Mouse (Mus musculus) hindbrain, embryonic 10.5 days (tissue): ENCODE data around the gene Bcl6b. TPM values are rescaled to one million over a fixed set of nuclear protein-coding genes. Genes with fewer than 3 reads are reported as not detected.
A peak's percentile ranks its signal among the peaks of the same experiment; 100 is the strongest.

Experiments
- DNase-seq: peaks from one replicate; pipeline ENCODE4 v3.0.0-alpha.2; 2017; ENCODE audit warnings: low spot score
- H3K27ac ChIP-seq: fragments of 300-500 bp; sonication (generic); 2 replicates; pipeline ENCODE4 v1.5.1; 2016; ENCODE audit warnings: mild to moderate bottlenecking, moderate library complexity
- H3K27me3 ChIP-seq: fragments of 300-500 bp; sonication (generic); 2 replicates; pipeline ENCODE4 v1.6.1; 2016; ENCODE audit warnings: mild to moderate bottlenecking; ENCODE audit not compliant: poor library complexity, insufficient read depth, severe bottlenecking
- H3K36me3 ChIP-seq: fragments of 300-500 bp; sonication (generic); 2 replicates; pipeline ENCODE4 v1.6.1; 2016; ENCODE audit warnings: mild to moderate bottlenecking, moderate library complexity
- H3K4me1 ChIP-seq: fragments of 300-500 bp; sonication (generic); replicated peaks from 2 replicates; pipeline ENCODE4 v1.6.1; 2016; ENCODE audit warnings: mild to moderate bottlenecking
- H3K4me3 ChIP-seq: fragments of 300-500 bp; sonication (generic); 2 replicates; pipeline ENCODE4 v1.5.1; 2016; ENCODE audit warnings: mild to moderate bottlenecking, moderate library complexity
- H3K9me3 ChIP-seq: fragments of 300-500 bp; sonication (generic); 2 replicates; pipeline ENCODE4 v1.6.1; 2016; ENCODE audit warnings: mild to moderate bottlenecking, moderate library complexity
- WGBS: fragments of 180-500 bp; shearing (Covaris S2); methylation state at CpG from one replicate; pipeline ENCODE4 v1.1.7; 2016; 5-methylcytosine and 5-hydroxymethylcytosine counted together
- polyA plus RNA-seq: library from polyadenylated mRNA; unstranded; fragments of >200 nt; fragmentation: Nextera tagmentation; extraction: Ambion mirVana; gene quantifications from 2 replicates; pipeline ENCODE4 v1.2.1, GENCODE M21; 2016

Gene Bcl6b
- polyA plus RNA-seq, 1 experiment from 2014 or later: 5.6 TPM

DNA sequence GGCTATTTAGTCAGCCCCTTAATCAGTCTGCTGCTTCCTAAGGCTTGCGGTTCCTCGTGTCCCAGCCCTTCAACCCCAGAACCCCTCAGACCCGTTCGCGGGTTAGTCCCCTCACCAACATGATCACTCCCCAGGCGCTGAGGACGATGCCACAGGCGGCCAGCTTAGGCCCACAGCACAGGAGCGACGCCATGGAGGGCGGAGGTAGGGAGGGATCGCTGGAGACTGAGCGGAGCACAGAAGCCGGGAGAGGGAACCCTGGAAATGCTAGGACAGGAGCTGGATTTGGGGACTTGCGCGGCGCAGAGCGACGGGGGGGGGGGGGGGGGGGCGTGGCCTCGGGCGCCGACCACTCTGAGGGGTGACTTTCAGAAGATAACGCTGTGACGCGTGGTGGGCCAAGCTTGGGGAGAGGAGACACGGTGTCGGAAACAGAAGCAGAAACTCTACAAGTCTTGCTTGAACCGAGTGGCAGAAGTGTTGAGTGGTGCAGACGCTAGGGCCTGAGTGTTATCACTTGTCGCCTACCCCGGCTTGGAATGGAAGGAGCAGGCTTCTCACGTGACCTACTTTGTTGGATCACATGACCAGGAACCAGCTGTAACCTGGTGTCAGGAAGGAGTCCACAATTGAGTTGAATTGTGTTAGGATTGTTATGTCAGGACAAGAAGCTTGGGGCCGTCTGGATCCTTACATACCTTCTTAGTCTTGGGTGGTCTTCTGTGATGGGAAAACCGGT is 10.1 kb upstream of the Bcl6b start, which contains the start of the genes Gm21988 and Rnasek:
Gene Gm21988, minus strand, starts transcription at position 290 of the 739 bp plus-strand sequence.
Gene Rnasek, minus strand, starts transcription at position 302 of the 739 bp plus-strand sequence.
- Histone ChIP-seq H3K36me3 (peaks cover 16% of the 10 kb centered on the region), H3K4me1 (peaks cover 50% of the 10 kb centered on the region), H3K4me3 (peak within 1 kb of the TSS; percentile 98), H3K9me3 (no peaks in the 10 kb centered on the region), H3K27me3 (no peaks in the 10 kb centered on the region), H3K27ac (peak within 1 kb of the TSS; percentile 97)
- DNase-seq: peak; percentile 82
- 0% methylated on average over 35 of the region's 35 CpGs for WGBS

- Histone ChIP-seq H3K4me3 (peak overlapping the region; percentile 98), H3K4me1 (peaks cover 59% of the 10 kb centered on the region), H3K36me3 (peaks cover 24% of the 10 kb centered on the region), H3K27me3 (0 out of 2 replicates have a peak, but pooled peaks cover 3% of the 10 kb centered on the region), H3K9me3 (no peaks in the 10 kb centered on the region), H3K27ac (peak overlapping the region; percentile 97)
- DNase-seq: peak; percentile 24
- WGBS: 13% methylated on average over 23 of the region's 23 CpGs
These were observed 9.2 kb upstream of the Bcl6b start for GRCm38 (mm10) chr11:70238591-70239440.

- Histone ChIP-seq H3K27ac (peak within 1 kb of the TSS; percentile 97), H3K36me3 (peaks cover 24% of the 10 kb centered on the region), H3K4me1 (peaks cover 71% of the 10 kb centered on the region), H3K9me3 (no peaks in the 10 kb centered on the region), H3K27me3 (peaks cover 9% of the 10 kb centered on the region; the same call in 1 of the 2 replicates), H3K4me3 (peak within 1 kb of the TSS; percentile 98)
- under 1% methylated on average over 70 of the region's 70 CpGs for WGBS
- peak; percentile 97 for DNase-seq
These were observed 8.0 kb upstream of the Bcl6b start, which contains the start of gene 0610010K14Rik for GRCm38 (mm10) chr11:70237457-70238167. TSS of gene 0610010K14Rik (minus strand) at chr11:70237914.

DNA sequence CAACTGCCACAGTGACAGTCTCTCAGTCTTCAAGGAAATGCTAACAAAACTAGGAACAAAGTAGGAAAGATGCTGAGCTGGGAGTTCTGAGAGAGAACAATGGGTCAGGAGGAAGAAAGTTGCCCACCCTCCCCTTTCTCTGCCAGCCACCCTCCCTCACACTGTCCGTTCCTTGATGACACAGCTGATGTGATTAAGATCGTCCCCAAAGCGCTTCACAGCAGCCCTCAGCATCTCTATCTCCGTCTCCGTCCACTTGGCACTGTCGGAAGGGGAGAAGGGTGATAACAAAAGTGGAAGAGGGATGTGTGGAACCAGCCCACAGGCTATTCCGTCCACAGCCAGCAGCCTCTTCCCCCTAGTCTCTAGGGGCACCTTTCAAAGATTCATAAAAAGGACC is 7.1 kb upstream of the Bcl6b start:
- DNase-seq: no peak
- peaks cover 77% of the 10 kb centered on the region for H3K4me1 ChIP-seq
- H3K27ac ChIP-seq: peak overlapping the region; percentile 97

DNA sequence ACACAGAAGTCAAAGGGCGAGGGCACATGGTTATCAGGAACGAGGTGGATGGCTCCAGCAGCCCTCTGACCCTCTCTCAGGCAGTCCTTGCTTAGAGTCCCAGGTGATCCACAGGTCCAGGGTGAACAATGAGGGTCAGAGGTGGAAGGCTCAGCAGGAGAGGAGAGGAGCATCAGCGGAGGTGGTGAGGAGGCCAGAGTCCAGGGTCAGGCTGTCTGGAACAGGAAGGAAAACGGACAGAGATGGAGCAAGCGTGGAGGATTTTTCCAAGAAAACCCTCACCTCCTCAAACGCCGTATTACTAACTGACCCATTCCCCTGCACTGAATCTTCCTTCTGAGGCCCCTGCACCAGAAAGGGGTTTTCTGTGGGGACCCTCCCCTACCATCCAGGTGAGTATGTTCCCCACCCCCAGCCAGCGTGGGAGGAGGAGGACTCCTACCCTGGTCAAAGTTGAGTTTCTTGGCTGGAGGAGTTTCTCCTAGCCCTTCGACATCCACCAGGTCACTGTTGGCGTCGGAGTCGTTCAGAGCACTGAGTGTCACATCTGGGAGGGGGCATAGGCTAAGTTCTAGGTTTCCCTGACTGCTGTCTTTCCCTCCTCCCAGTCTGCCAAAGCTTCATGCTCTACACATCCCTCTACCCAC is 5.8 kb upstream of the Bcl6b start:
- Histone ChIP-seq H3K36me3 (peaks cover 24% of the 10 kb centered on the region), H3K4me1 (peaks cover 77% of the 10 kb centered on the region), H3K27ac (no peak overlapping the region), H3K27me3 (peaks cover 26% of the 10 kb centered on the region), H3K4me3 (no peak overlapping the region; the same call in 1 of the 2 replicates), H3K9me3 (no peaks in the 10 kb centered on the region)
- no peak for DNase-seq
- WGBS: 89% methylated on average over 12 of the region's 12 CpGs

More for the DNA sequence above, 7.1 kb upstream of the Bcl6b start:
- peaks cover 24% of the 10 kb centered on the region for H3K36me3 ChIP-seq
- 44% methylated on average over 7 of the region's 7 CpGs for WGBS
- peaks cover 13% of the 10 kb centered on the region; the same call in 1 of the 2 replicates for H3K27me3 ChIP-seq
- no peaks in the 10 kb centered on the region for H3K9me3 ChIP-seq
- H3K4me3 ChIP-seq: peak overlapping the region; percentile 98

DNA sequence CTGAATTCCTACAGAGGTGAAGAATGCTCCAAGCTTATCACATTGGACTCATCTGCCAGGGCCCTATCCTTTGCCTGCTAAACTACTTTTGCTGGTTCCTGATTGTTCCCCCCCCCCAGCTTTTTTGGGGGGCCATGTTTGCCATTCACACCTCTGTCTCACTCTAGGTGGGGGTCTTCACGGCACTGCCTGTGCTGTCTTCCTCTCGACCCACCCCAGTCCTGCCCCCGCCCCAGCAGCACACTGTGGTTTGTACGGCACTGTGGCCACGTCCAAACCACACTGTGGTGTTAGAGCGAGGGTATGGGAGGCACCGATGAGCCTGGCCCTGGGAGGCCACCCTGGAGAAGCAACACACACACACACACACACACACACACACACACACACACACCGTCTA is 4.9 kb upstream of the Bcl6b start:
- no peak overlapping the region; the same call in 1 of the 2 replicates for H3K27ac ChIP-seq

DNA sequence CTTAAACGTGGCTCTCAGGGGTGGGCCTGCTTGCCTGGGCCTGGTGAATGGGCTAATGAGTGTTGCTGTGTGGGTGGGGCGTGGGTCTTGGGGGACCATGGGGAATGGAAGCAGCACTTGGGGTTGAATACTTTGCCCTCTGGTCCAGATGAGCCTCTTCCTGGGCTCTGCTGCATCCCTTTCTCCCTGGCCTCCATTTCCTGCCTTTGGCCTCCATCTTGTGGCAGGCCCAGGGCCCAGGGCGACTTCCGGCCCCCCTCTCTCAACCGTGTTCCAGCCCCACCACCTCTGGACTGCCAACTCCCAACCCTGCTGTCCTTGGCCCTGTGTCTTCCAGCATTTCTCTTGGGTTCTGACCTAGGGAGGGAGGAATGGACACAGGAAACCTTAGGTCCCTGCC is 4.4 kb upstream of the Bcl6b start:
- 0 out of 2 replicates have a peak overlapping the region, but pooled peaks have one; percentile 26 for H3K27ac ChIP-seq
- 68% methylated on average over 5 of the region's 5 CpGs for WGBS
- H3K4me3 ChIP-seq: no peak overlapping the region
- no peak for DNase-seq
- peaks cover 24% of the 10 kb centered on the region for H3K36me3 ChIP-seq
- H3K27me3 ChIP-seq: peaks cover 39% of the 10 kb centered on the region
- peaks cover 85% of the 10 kb centered on the region for H3K4me1 ChIP-seq
- H3K9me3 ChIP-seq: no peaks in the 10 kb centered on the region

More for the DNA sequence above, 4.9 kb upstream of the Bcl6b start:
- DNase-seq: no peak
- no peaks in the 10 kb centered on the region for H3K9me3 ChIP-seq
- WGBS: 92% methylated on average over 8 of the region's 8 CpGs
- H3K4me3 ChIP-seq: 0 out of 2 replicates have a peak overlapping the region, but pooled peaks have one; percentile 9
- peaks cover 83% of the 10 kb centered on the region for H3K4me1 ChIP-seq
- H3K36me3 ChIP-seq: peaks cover 24% of the 10 kb centered on the region
- peaks cover 35% of the 10 kb centered on the region for H3K27me3 ChIP-seq

- no peaks in the 10 kb centered on the region for H3K9me3 ChIP-seq
- H3K36me3 ChIP-seq: peaks cover 24% of the 10 kb centered on the region
- H3K27ac ChIP-seq: peak overlapping the region; percentile 87
- peaks cover 82% of the 10 kb centered on the region for H3K4me1 ChIP-seq
- peaks cover 50% of the 10 kb centered on the region for H3K27me3 ChIP-seq
- no peak for DNase-seq
- peak overlapping the region; percentile 51 for H3K4me3 ChIP-seq
- WGBS: 41% methylated on average over 8 of the region's 8 CpGs
These were observed 3.4 kb upstream of the Bcl6b start for GRCm38 (mm10) chr11:70233016-70233415.

DNA sequence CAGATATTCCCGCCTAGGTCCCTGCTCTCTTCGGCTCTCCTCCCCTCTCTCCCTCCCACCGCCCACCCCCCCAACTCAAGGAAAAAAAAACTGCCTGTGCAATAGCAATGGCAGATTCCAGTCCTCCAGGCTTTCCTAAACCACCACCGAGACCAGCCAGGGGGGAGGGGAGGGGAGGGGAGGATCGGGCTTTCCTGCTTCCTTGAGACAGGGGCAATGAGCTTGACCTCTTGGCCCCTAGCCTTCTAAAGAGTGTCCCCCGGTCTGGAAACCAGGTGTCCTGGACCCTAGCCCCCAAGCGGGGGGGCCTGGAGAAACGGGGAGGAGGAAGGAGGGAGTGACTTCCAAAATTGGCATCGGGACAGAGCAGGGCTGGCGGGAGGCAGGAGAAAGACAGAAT is 2.9 kb upstream of the Bcl6b start:
- Histone ChIP-seq H3K4me1 (peaks cover 81% of the 10 kb centered on the region), H3K27ac (peak overlapping the region; percentile 87), H3K36me3 (peaks cover 24% of the 10 kb centered on the region), H3K27me3 (peaks cover 54% of the 10 kb centered on the region), H3K4me3 (peak overlapping the region; percentile 51), H3K9me3 (no peaks in the 10 kb centered on the region)
- WGBS: 10% methylated on average over 10 of the region's 10 CpGs
- DNase-seq: peak; percentile 77

DNA sequence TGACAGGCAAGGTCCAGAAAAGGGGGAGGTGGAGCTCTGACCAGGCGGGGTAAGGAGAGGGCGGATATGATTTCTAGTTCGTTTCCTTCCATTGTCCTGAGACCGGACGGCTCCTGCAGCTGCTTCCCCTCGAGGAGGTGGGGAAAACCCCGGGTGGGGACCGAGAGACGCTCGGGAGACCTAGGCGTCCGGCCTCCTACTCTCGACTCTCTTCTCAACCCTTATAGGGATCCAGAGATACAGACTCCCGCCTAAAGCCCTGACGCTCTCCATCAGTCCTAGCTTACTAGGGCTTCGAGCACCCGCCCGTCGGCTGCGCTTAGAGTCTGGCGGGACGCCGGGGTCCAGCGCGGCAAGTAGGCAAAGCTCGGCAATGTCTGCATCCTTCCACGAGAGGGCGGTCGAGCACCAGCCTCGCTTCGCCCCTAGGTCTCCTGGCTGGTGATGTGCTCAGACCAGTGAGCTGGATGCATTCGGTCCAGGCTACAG is 685 bp upstream of the Bcl6b start:
- peak; percentile 87 for DNase-seq
- peaks cover 77% of the 10 kb centered on the region for H3K27me3 ChIP-seq
- peaks cover 79% of the 10 kb centered on the region for H3K4me1 ChIP-seq
- under 1% methylated on average over 32 of the region's 32 CpGs for WGBS
- peaks cover 14% of the 10 kb centered on the region for H3K36me3 ChIP-seq
- peak overlapping the region; percentile 41 for H3K4me3 ChIP-seq
- peak overlapping the region; percentile 78 for H3K27ac ChIP-seq
- H3K9me3 ChIP-seq: no peaks in the 10 kb centered on the region

- H3K9me3 ChIP-seq: no peaks in the 10 kb centered on the region
- peaks cover 65% of the 10 kb centered on the region for H3K4me1 ChIP-seq
- no peaks in the 10 kb centered on the region for H3K36me3 ChIP-seq
- peaks cover 88% of the 10 kb centered on the region for H3K27me3 ChIP-seq
- under 1% methylated on average over 19 of the region's 19 CpGs for WGBS
- peak; percentile 80 for DNase-seq
- H3K27ac ChIP-seq: peak overlapping the region; percentile 71
- peak overlapping the region; percentile 41 for H3K4me3 ChIP-seq
These were observed 770 bp downstream of the Bcl6b start for GRCm38 (mm10) chr11:70228828-70229227.
